Mouse (Mus musculus): ENCODE measurements around the gene Hck.

DNA sequence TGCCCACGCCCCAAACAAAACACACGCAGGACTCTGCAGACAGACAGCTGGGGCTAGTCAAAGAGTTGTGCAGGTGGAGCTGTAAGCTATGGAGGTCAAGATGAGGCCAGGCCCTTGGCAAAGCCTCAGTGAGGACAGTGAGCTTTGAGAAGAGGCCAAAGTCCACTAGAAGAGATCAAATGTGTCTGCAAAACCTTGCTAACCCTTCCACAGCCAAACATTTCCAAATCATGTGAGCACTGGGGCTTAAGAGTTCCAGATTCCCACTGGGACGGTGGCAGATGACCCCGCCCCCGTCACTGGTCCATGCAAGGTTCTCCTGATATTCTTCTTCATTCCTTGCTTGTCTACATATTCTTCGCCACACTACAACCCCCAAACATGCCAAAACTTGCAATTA, 26.4 kb upstream of the Hck start:
- TF ChIP-seq CTCF (IDR thresholded peaks at IDR 0.05; ENCODE audit: low read depth, low read length) (no peak), EP300 (IDR thresholded peaks at IDR 0.05; ENCODE audit: insufficient read depth, low read depth, low read length) (no peak)
